Mouse (Mus musculus) spleen, adult 2 months (tissue): ENCODE measurements around the gene Naif1.
"Not testable (repeated sequence)": the region's sequence is repeated elsewhere in the genome, so short reads cannot be mapped to it uniquely, and the experiment has no call there.

Source experiments
- CTCF ChIP-seq: fragments of 200-500 bp; IDR thresholded peaks from 2 replicates; pipeline ENCODE4 v1.5.1; 2011; ENCODE audit warnings: mild to moderate bottlenecking, inconsistent platforms; ENCODE audit not compliant: insufficient read depth, insufficient read length, insufficient replicate concordance; ENCODE audit errors: extremely low read depth
- POLR2A ChIP-seq: fragments of 200-500 bp; IDR thresholded peaks from 2 replicates; pipeline ENCODE4 v1.6.1; 2011; ENCODE audit warnings: low read depth, low read length, inconsistent platforms

DNA sequence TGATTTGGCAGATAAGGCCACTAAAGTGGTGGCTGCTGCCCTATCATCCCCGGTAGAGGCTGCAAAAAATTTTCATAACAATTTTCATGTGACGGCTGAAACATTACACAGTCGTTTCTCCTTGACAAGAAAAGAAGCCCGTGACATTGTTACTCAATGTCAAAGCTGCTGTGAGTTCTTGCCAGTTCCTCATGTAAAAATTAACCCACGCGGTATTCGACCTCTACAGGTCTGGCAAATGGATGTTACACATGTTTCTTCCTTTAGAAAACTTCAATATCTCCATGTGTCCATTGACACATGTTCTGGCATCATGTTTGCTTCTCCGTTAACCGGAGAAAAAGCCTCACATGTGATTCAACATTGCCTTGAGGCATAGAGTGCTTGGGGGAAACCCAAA lies 25.1 kb downstream of the Naif1 start:
- TF ChIP-seq CTCF, POLR2A: not testable (repeated sequence)
